Mouse (Mus musculus): Measurements from ENCODE around the gene Sytl2.

Sytl2 gene

DNA sequence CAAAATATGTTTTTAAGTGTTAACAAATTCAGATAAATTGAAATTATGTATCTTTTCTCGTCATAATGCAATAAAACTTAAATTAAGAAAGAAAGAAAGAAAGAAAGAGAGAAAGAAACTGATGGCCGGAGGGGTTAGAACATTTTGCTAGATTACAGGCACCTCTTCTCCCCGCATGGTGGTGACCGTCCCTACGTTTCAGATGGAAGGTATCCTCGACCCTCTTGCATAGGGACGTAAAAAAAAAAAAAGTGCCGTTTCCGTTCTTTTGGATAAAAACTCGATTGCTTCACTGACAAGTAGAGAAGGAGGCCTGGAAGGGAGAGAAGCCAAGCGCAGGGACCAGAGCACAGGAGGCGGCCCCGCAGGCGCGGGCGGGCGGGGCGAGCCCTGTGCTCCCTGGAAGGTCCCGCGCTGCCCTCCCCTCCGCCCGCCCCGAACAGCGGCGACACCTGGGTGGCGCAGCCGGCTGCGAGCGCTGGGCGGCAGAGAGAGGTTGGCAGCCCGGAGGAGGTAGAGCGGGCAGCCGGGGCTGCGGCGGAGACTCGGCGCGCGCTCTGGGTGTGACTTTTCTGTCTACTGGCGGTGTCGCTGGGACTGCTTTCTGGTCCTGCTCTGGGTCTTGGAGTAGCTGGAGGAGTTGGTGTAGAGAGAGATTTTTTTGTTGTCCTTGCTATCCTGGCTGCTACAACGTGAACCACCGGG, at the start of gene Sytl2:
Sytl2 (plus strand) TSS at position 311 of the 705 bp plus-strand sequence.
- DNase-seq (ENCODE audit: low read depth), result peak; percentile 82

- DNase-seq (ENCODE audit: low read depth), result peak; percentile 26
Measured at GRCm38 (mm10) chr7:90252946-90253345, 49.1 kb upstream of the Sytl2 start.

DNA sequence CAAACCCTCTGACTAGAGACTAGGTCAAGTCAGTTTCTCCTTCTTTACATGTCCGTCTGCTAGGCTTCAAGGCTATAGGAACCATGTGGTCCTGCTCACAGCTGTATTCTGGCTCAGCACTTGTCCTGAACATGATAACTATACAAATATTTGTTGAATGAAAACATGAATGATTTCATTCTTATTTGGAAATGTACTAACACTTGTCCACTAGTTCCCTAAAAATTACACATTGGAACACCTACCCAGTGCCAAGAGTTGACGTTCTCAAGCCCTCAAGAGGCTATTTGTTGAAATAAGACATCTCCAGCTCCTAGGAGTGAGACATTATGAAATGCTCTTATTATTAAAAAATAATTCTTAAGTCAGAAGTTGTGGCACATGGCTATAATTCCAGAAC, 43.4 kb upstream of the Sytl2 start:
- DNase-seq (ENCODE audit: low read depth), result no peak

- DNase-seq (ENCODE audit: low read depth), result no peak
Measured at GRCm38 (mm10) chr7:90259899-90260298, 42.2 kb upstream of the Sytl2 start.

DNA sequence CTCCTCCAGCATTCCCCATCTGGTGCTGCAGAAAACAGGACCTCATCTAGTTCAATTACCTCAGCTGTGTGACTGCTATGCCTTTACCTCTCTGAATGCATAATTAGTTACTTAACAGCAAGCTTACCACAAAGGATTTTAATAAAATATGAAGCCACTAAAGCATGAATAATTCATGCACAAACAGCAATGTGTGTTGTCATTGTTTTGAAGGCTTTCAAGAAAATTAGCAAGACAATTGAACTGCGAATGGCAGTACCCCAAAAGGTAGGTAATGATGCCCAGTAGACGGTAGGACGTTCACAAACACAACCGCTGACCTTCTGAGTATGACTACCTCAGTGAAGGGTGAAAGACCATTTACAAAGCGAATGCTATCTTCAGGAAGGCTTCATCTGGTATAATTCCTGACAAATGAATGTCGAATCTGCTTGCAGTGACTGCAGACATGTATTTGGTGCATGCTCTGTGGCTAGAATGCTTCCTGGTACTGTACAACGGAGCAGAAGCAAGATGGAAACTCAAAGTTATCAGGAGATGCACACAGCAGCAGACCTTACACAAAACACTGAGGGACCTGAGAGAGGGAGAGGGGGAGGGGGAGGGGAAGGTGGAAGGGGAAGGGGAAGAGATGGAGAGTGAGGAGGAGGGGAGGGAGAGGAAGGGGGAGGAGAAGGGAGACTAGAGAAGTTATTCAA, 40.0 kb upstream of the Sytl2 start:
- no peak for DNase-seq (ENCODE audit: low read depth)

- peak; percentile 82 for DNase-seq (ENCODE audit: low read depth)
Measured at GRCm38 (mm10) chr7:90265289-90265970, 36.6 kb upstream of the Sytl2 start, which contains the start of gene Ccdc83. Gene Ccdc83 (minus strand): TSS chr7:90265777.

DNA sequence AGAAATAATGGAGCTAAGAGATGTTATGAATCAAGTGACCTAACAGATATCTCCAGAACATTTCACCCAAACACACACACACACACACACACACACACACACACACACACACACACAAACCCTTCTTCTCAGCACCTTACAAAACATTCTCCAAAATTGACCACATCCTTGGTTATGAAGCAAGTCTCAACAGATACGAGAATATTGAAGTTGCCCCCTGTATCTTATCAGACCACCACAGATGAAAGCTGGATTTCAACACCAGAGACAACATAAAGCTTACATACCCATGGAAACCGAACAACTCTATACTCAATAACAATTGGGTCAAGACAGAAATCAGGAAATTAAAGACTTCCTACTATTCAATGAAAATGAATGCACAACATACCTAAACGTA, 31.9 kb upstream of the Sytl2 start:
- DNase-seq (ENCODE audit: low read depth), result no peak

GRCm38 (mm10) chr7:90274561-90275100, 27.4 kb upstream of the Sytl2 start:
- no peak for DNase-seq (ENCODE audit: low read depth)

- no peak for DNase-seq (ENCODE audit: low read depth)
Measured at GRCm38 (mm10) chr7:90277246-90277645, 24.8 kb upstream of the Sytl2 start.

DNA sequence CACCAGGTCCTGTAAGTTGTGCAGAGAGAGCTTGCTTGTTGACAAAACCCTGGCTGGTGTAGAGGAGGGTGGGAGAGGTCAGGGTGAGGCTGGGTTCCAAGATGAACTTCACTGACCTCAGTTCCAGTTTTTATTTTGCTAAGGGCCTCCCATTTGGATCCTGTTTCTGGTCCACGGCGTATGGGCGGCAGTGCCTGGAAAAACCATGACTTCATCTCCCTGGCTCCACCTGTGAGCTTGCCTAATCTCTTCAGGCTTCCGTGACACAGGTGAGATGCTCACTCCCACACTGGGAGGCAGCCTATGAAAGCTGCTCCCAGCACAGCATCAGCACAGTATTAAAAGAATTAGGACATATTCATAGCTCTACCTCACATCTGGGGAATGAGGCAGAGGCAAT, 24.3 kb upstream of the Sytl2 start:
- DNase-seq (ENCODE audit: low read depth), result no peak

GRCm38 (mm10) chr7:90279136-90279535, 22.9 kb upstream of the Sytl2 start:
- DNase-seq (ENCODE audit: low read depth), result no peak

DNA sequence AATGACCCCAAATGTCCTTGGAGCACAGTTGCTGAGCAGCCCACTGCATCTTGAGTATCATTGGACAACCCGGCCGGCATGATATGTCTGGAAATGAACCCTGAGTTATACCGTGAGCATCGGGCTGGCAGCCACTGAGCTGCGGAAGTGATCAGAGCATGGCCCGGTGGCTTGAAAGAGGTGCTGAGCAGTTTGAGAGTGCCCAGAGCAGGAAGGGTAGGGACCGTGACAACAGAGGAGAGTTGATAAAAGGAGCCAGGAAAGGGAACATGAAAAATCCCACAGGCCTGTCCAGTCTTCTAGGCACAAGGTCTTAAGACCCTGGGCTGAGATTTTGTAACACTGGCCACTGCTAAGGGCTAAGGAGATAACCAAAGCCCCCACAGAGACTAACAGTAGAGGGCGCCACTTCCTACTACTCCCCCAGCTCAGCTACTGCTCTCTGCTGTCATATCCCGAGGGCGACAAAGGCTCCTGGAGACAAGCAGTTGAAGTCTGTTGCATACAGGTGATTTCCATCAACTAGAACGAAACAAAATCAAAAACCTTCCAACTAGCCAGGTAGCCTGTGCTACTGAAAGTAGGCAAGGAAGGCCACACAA, 21.7 kb upstream of the Sytl2 start:
- DNase-seq (ENCODE audit: low read depth), result peak; percentile 80

GRCm38 (mm10) chr7:90280878-90281277, 21.2 kb upstream of the Sytl2 start:
- no peak for DNase-seq (ENCODE audit: low read depth)

DNA sequence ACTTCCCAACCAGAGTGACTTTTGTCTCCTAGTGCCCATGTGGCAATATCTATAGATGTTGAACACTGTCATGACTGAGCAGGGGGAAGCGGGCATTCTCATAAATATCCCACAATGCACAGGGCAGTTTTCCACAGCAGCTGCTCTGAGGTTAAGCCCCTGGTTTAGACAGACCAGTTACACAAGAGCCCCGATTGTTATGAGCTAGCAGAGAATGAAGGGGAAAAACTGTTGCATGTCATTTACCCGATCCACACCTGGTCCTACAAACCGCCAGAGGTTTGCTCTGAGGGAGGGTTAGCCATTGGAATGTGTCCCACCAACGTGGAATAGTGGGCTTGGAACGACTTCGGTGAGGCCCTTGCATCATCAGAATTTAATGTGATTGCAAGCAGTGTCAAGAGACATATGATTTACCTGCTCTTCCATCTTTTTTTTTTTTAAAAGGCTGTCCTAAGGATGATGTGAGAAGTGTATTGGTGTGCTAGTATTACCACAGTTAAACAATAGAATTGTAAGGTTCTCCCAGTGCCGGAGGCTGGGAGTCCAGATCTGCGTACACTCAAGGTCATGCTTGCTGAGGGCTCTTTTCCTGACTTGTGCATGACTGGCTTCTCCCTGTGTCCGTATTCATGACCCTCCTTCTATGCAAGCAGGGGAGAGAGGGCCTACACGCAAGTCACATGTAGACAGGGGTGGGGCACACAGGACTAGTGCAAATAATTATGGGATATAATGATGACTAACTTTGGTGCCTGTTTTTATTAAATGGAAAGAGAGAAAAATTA, 20.1 kb upstream of the Sytl2 start:
- DNase-seq (ENCODE audit: low read depth), result no peak

GRCm38 (mm10) chr7:90282786-90283185, 19.3 kb upstream of the Sytl2 start:
- DNase-seq (ENCODE audit: low read depth), result no peak

DNA sequence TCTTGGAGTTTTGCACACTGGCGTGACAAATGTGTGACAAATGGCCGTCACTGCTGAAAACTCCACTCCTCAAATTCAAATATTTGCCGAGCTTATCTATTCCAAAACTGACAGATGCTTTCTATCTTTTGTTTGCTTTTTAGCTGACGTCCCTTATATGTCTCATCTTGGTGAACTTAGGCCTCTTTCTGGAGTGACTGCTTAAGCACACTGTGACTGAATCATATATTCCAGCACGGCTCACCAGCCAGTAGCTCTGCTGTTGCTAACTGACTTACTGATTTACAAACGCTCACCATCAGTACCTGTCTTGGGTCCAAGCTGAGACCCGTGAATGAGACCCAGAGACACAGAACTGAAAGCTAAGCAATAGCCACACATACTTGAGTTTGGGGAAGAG, 17.3 kb upstream of the Sytl2 start:
- no peak for DNase-seq (ENCODE audit: low read depth)

DNA sequence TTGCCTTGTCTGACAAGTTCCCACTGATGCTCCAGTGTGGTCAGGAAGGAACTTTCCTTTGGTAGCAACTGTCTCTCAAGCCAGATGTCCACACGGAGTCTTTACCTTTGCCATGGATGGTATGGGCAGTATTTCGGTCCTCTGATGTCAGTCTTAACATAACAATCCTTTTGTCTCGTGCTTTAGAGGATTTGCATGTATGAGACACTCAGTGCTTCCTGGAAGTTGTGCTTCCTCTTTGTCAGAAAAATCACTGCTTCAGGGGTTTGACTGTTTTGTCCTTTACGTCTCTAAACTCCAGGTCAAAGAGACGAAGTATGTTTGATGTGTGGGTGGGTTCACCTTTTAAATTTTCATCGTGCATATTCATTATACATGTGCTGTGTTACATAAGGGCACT, 10.2 kb upstream of the Sytl2 start:
- DNase-seq (ENCODE audit: low read depth), result no peak

- peak; percentile 77 for DNase-seq (ENCODE audit: low read depth)
Measured at GRCm38 (mm10) chr7:90302647-90303552, 848 bp downstream of the Sytl2 start.

GRCm38 (mm10) chr7:90306079-90306478, 4.0 kb downstream of the Sytl2 start:
- DNase-seq (ENCODE audit: low read depth), result peak; percentile 26

GRCm38 (mm10) chr7:90306968-90307367, 4.9 kb downstream of the Sytl2 start:
- DNase-seq (ENCODE audit: low read depth), result no peak

All from induced T-regulatory cell, adult 2 months (primary cell).